Mouse (Mus musculus) urinary bladder, postnatal 25 days (tissue): ENCODE measurements around the gene Cyp2d9.
"Not testable (repeated sequence)": the region's sequence is repeated elsewhere in the genome, so short reads cannot be mapped to it uniquely, and the experiment has no call there.

ENCODE experiments used
- DNase-seq: peaks from one replicate; pipeline ENCODE4 v3.0.0; 2022; ENCODE audit warnings: low spot score

The Cyp2d9 gene

GRCm38 (mm10) chr15:82433137-82433536 lies at the start of gene Cyp2d9:
TSS of gene Cyp2d9 (plus strand) at chr15:82433437.
- no peak for DNase-seq

- DNase-seq, result no peak
Observed at GRCm38 (mm10) chr15:82385729-82386128, 47.5 kb upstream of the Cyp2d9 start.

GRCm38 (mm10) chr15:82389916-82390315 lies 43.3 kb upstream of the Cyp2d9 start:
- not testable (repeated sequence) for DNase-seq

GRCm38 (mm10) chr15:82393922-82394321 lies 39.3 kb upstream of the Cyp2d9 start, which contains the start of gene Cyp2d11:
TSS of gene Cyp2d11 (minus strand) at chr15:82394022.
- DNase-seq, result not testable (repeated sequence)

GRCm38 (mm10) chr15:82395955-82396354 lies 37.3 kb upstream of the Cyp2d9 start:
- DNase-seq, result not testable (repeated sequence)

- no peak for DNase-seq
Observed at GRCm38 (mm10) chr15:82401516-82401915, 31.7 kb upstream of the Cyp2d9 start.

GRCm38 (mm10) chr15:82402106-82402505 lies 31.1 kb upstream of the Cyp2d9 start:
- DNase-seq, result no peak

GRCm38 (mm10) chr15:82402741-82403140 lies 30.5 kb upstream of the Cyp2d9 start:
- DNase-seq, result no peak

GRCm38 (mm10) chr15:82403606-82404005 lies 29.6 kb upstream of the Cyp2d9 start:
- DNase-seq, result no peak

- no peak for DNase-seq
Observed at GRCm38 (mm10) chr15:82404163-82404562, 29.1 kb upstream of the Cyp2d9 start.

GRCm38 (mm10) chr15:82406981-82407380 lies 26.3 kb upstream of the Cyp2d9 start, which contains the start of gene Cyp2d10:
TSS of gene Cyp2d10 (minus strand) at chr15:82407195.
- DNase-seq, result no peak

- no peak for DNase-seq
Observed at GRCm38 (mm10) chr15:82407536-82407935, 25.7 kb upstream of the Cyp2d9 start.

GRCm38 (mm10) chr15:82416797-82417789 lies 16.1 kb upstream of the Cyp2d9 start:
- peak; percentile 60 for DNase-seq

GRCm38 (mm10) chr15:82418616-82419015 lies 14.6 kb upstream of the Cyp2d9 start:
- no peak for DNase-seq

- DNase-seq, result no peak
Observed at GRCm38 (mm10) chr15:82422935-82423334, 10.3 kb upstream of the Cyp2d9 start.

- DNase-seq, result no peak
Observed at GRCm38 (mm10) chr15:82423471-82423870, 9.8 kb upstream of the Cyp2d9 start.

GRCm38 (mm10) chr15:82433621-82434020 lies 384 bp downstream of the Cyp2d9 start:
- DNase-seq, result no peak

GRCm38 (mm10) chr15:82434541-82434940 lies 1.3 kb downstream of the Cyp2d9 start:
- no peak for DNase-seq

- DNase-seq, result no peak
Observed at GRCm38 (mm10) chr15:82435011-82435410, 1.8 kb downstream of the Cyp2d9 start.

GRCm38 (mm10) chr15:82435606-82436005 lies 2.4 kb downstream of the Cyp2d9 start:
- no peak for DNase-seq

GRCm38 (mm10) chr15:82437975-82438617 lies 4.9 kb downstream of the Cyp2d9 start:
- no peak for DNase-seq

GRCm38 (mm10) chr15:82443658-82444057 lies 10.4 kb downstream of the Cyp2d9 start:
- DNase-seq, result no peak

GRCm38 (mm10) chr15:82445196-82445595 lies 12.0 kb downstream of the Cyp2d9 start:
- no peak for DNase-seq
